Mouse (Mus musculus) megakaryocyte progenitor cell, adult 5-6 weeks (primary cell): ENCODE measurements around the gene Ass1. TPM values are rescaled to one million over a fixed set of nuclear protein-coding genes. Genes with fewer than 3 reads are reported as not detected.
"Not testable (repeated sequence)": the region's sequence is repeated elsewhere in the genome, so short reads cannot be mapped to it uniquely, and the experiment has no call there.

Experiments
- ATAC-seq: replicated peaks from 2 replicates; pipeline ENCODE4 v1.8.0; 2016; ENCODE audit warnings: mild to moderate bottlenecking, moderate TSS enrichment, inconsistent platforms; ENCODE audit not compliant: poor library complexity
- total RNA-seq, 2 experiments: library from RNA; stranded (forward) in 1 of 2; stranded (reverse) in 1 of 2; fragments of 157-497, 149-512 nt in 1 of 2; fragments of 200-1000 nt in 1 of 2; gene quantifications; 2 replicates each; pipeline versions ENCODE4 v1.2.3 to v1.2.4; 2015 to 2017

The Ass1 gene
- total RNA-seq, 2 experiments from 2014 or later = 78.4 to 127 TPM

GRCm38 (mm10) chr2:31521800-31522335 is 51.9 kb downstream of the Ass1 start:
- ATAC-seq = no peak

GRCm38 (mm10) chr2:31524641-31525040 is 54.6 kb downstream of the Ass1 start:
- ATAC-seq = no peak

- no peak for ATAC-seq
Observed at GRCm38 (mm10) chr2:31525778-31526177, 55.8 kb downstream of the Ass1 start.

GRCm38 (mm10) chr2:31530201-31530600 is 60.2 kb downstream of the Ass1 start:
- no peak for ATAC-seq

GRCm38 (mm10) chr2:31537054-31537453 is 67.0 kb downstream of the Ass1 start:
- no peak for ATAC-seq

- no peak for ATAC-seq
Observed at GRCm38 (mm10) chr2:31538745-31539144, 68.7 kb downstream of the Ass1 start.

- ATAC-seq = no peak
Observed at GRCm38 (mm10) chr2:31541581-31541980, 71.6 kb downstream of the Ass1 start.

- no peak for ATAC-seq
Observed at GRCm38 (mm10) chr2:31547726-31548125, 77.7 kb downstream of the Ass1 start.

GRCm38 (mm10) chr2:31550503-31550902 is 80.5 kb downstream of the Ass1 start:
- peak; percentile 60; the same call in 1 of the 2 replicates for ATAC-seq

- ATAC-seq = not testable (repeated sequence)
Observed at GRCm38 (mm10) chr2:31551351-31551750, 81.3 kb downstream of the Ass1 start.

GRCm38 (mm10) chr2:31551971-31552370 is 82.0 kb downstream of the Ass1 start:
- ATAC-seq = no peak

GRCm38 (mm10) chr2:31554619-31555018 is 84.6 kb downstream of the Ass1 start:
- ATAC-seq = no peak

Other genes with a start within 250 kb of the Ass1 start
- 1.2 and 2.3 TPM in 2 replicates for gene Ncs1, start 224.4 kb upstream of the Ass1 start, total RNA-seq (2015)
- gene Ncs1, start 224.4 kb upstream of the Ass1 start, total RNA-seq (2017) = 1.7 TPM in 2 replicates
- not detected in 2 replicates for gene Hmcn2, start 155.8 kb upstream of the Ass1 start, total RNA-seq (2015)
- gene Hmcn2, start 155.8 kb upstream of the Ass1 start, total RNA-seq (2017) = 0.21 TPM in 1 of 2 replicates, not detected in the other
- 13.8 and 29.4 TPM in 2 replicates for gene Fubp3, start 102.4 kb downstream of the Ass1 start, total RNA-seq (2015)
- gene Fubp3, start 102.4 kb downstream of the Ass1 start, total RNA-seq (2017) = 26.5 and 28.1 TPM in 2 replicates
- not detected in 2 replicates for gene Prdm12, start 169.8 kb downstream of the Ass1 start, total RNA-seq (2015)
- not detected in 2 replicates for gene Prdm12, start 169.8 kb downstream of the Ass1 start, total RNA-seq (2017)
- 46.7 and 48.2 TPM in 2 replicates for gene Exosc2, start 200.5 kb downstream of the Ass1 start, total RNA-seq (2015)
- 74.1 and 74.6 TPM in 2 replicates for gene Exosc2, start 200.5 kb downstream of the Ass1 start, total RNA-seq (2017)
- gene Abl1, start 218.2 kb downstream of the Ass1 start, total RNA-seq (2015) = 25.1 and 32.6 TPM in 2 replicates
- 20.0 and 24.3 TPM in 2 replicates for gene Abl1, start 218.2 kb downstream of the Ass1 start, total RNA-seq (2017)